Mouse (Mus musculus) lung, adult 2 months (tissue): Measurements from ENCODE around the gene Tbx2.

ENCODE experiments used
- CTCF ChIP-seq: fragments of 200-500 bp; IDR thresholded peaks from 2 replicates; pipeline ENCODE4 v1.5.1; 2011; ENCODE audit warnings: mild to moderate bottlenecking, low read length, control low read depth; ENCODE audit not compliant: insufficient read depth
- POLR2A ChIP-seq: fragments of 200-500 bp; IDR thresholded peaks from 2 replicates; pipeline ENCODE4 v1.6.1; 2011; ENCODE audit warnings: low read depth, mild to moderate bottlenecking, control low read depth, low read length, borderline replicate concordance; ENCODE audit errors: extremely low read depth

DNA sequence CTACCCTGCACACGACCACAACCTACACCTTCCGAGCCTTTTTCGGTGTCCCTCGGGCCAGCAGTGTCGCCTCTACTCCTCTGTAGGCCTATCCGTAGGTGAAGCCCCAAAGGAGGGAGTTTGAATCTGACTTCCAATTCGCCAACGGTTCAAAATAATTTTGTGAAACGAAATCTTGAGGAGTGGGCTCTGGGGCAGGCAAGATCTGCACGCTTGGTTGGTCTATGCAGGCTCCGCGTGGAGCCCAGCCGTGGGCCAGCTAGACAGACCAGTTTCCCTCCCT is 58.2 kb downstream of the Tbx2 start:
- TF ChIP-seq POLR2A (no peak), CTCF (no peak)
